ENCODE assay signal across 13 mouse cellular contexts in genomic region chr3:148852556-148852955, GRCm38 (mm10).
DNase-seq lines count a peak whose midpoint lies in the region; ATAC-seq lines count a peak whose summit lies in the region.
"Had no signal": no experiment of that assay in that cellular context is flagged by ENCODE, and none has a peak within 500 bp of the region (broad histone marks: within the 10 kb centered on the region; RNA-seq: fewer than 3 reads in every experiment).

No protein-coding gene starts in this region.

- no peak overlapping the region for H3K4me2 ChIP-seq in hindbrain, embryonic 14.5 days (replicated peaks)
- H3K4me2 ChIP-seq in neural tube, embryonic 14.5 days (ENCODE audit: low read depth, low read length) = no peak overlapping the region
- H3K4me2 ChIP-seq in kidney, embryonic 14.5 days (replicated peaks; ENCODE audit: low read depth, low read length) = no peak overlapping the region

- peaks cover 30% of the 10 kb centered on the region for H3K4me1 ChIP-seq in hindbrain, embryonic 10.5 days (replicated peaks)
- peaks cover 30% of the 10 kb centered on the region for H3K4me1 ChIP-seq in hindbrain, embryonic 14.5 days (replicated peaks; ENCODE audit: control insufficient read depth, insufficient read depth, low read length)
- H3K4me1 ChIP-seq in brown adipose tissue, adult 24 weeks (ENCODE audit: control insufficient read depth, insufficient read depth, insufficient read length, low read length) = peaks cover 12% of the 10 kb centered on the region
- H3K4me1 ChIP-seq in neural tube, embryonic 14.5 days (ENCODE audit: control insufficient read depth, insufficient read depth, low read length) = peaks cover 17% of the 10 kb centered on the region
- peaks cover 8% of the 10 kb centered on the region; the same call in 1 of the 2 replicates for H3K4me1 ChIP-seq in kidney, embryonic 14.5 days (ENCODE audit: control insufficient read depth, insufficient read depth, low read length)

- ATAC-seq in hindbrain, embryonic 14.5 days (ENCODE audit: low FRiP score) = no peak
- ATAC-seq in neural tube, embryonic 14.5 days (ENCODE audit: low read depth) = peak; percentile 39; the same call in 1 of the 2 replicates
- no peak for ATAC-seq in kidney, embryonic 14.5 days (ENCODE audit: low FRiP score, low TSS enrichment)

- WGBS in hindbrain, embryonic 10.5 days = 49% methylated on average over 12 of the region's 12 CpGs
- WGBS in hindbrain, embryonic 14.5 days = 34% methylated on average over 12 of the region's 12 CpGs
- 30% methylated on average over 12 of the region's 12 CpGs for WGBS in neural tube, embryonic 14.5 days
- 73% methylated on average over 12 of the region's 12 CpGs for WGBS in kidney, embryonic 14.5 days

- peaks cover 55% of the 10 kb centered on the region for H3K36me3 ChIP-seq in hindbrain, embryonic 10.5 days
- peaks cover 36% of the 10 kb centered on the region for H3K36me3 ChIP-seq in hindbrain, embryonic 14.5 days (replicated peaks; ENCODE audit: control insufficient read depth, insufficient read depth)
- peaks cover 3% of the 10 kb centered on the region; the same call in 1 of the 2 replicates for H3K36me3 ChIP-seq in neural tube, embryonic 14.5 days (ENCODE audit: control insufficient read depth, insufficient read depth, low read length)
- H3K36me3 ChIP-seq in kidney, embryonic 14.5 days (ENCODE audit: control insufficient read depth, insufficient read depth, low read length) = peaks cover 44% of the 10 kb centered on the region
- H3K36me3 ChIP-seq: G1E had no signal

- no peaks in the 10 kb centered on the region for H3K27me3 ChIP-seq in hindbrain, embryonic 10.5 days (ENCODE audit: insufficient read depth, poor library complexity, severe bottlenecking)
- no peaks in the 10 kb centered on the region for H3K27me3 ChIP-seq in hindbrain, embryonic 14.5 days (ENCODE audit: control insufficient read depth, insufficient read depth, low read length)
- H3K27me3 ChIP-seq in neural tube, embryonic 14.5 days (ENCODE audit: control insufficient read depth, insufficient read depth, low read length) = no peaks in the 10 kb centered on the region
- H3K27me3 ChIP-seq in kidney, embryonic 14.5 days (ENCODE audit: control insufficient read depth, insufficient read depth, low read length) = no peaks in the 10 kb centered on the region

- DNase-seq in hindbrain, embryonic 10.5 days (ENCODE audit: low spot score) = no peak
- DNase-seq in hindbrain, embryonic 14.5 days (ENCODE audit: low spot score) = no peak
- peak; percentile 31 to 32 for DNase-seq in B cell, adult 2 months
- no peak for DNase-seq in spleen, postnatal 4 days (ENCODE audit: low spot score in 2 of 2)
- no peak for DNase-seq in adrenal gland, postnatal 14 days
- DNase-seq: adrenal gland, adult 2 months; cerebellum, adult 2 months; liver; lung, postnatal 10 days had no signal

- H3K9ac ChIP-seq in hindbrain, embryonic 14.5 days = no peak overlapping the region
- no peak overlapping the region for H3K9ac ChIP-seq in neural tube, embryonic 14.5 days (replicated peaks; ENCODE audit: low read depth, low read length)
- no peak overlapping the region for H3K9ac ChIP-seq in kidney, embryonic 14.5 days (ENCODE audit: low read depth, low read length)

- no peaks in the 10 kb centered on the region for H3K9me3 ChIP-seq in hindbrain, embryonic 10.5 days
- H3K9me3 ChIP-seq in hindbrain, embryonic 14.5 days (ENCODE audit: control insufficient read depth, low read length) = no peaks in the 10 kb centered on the region
- no peaks in the 10 kb centered on the region for H3K9me3 ChIP-seq in neural tube, embryonic 14.5 days (ENCODE audit: control insufficient read depth, low read length)
- H3K9me3 ChIP-seq in kidney, embryonic 14.5 days (ENCODE audit: control insufficient read depth, low read length) = no peaks in the 10 kb centered on the region

- H3K4me3 ChIP-seq in hindbrain, embryonic 10.5 days = no peak overlapping the region
- no peak overlapping the region for H3K4me3 ChIP-seq in hindbrain, embryonic 14.5 days (replicated peaks; ENCODE audit: low read length)
- H3K4me3 ChIP-seq in brown adipose tissue, adult 24 weeks (ENCODE audit: insufficient read depth, low read depth, low read length) = no peak overlapping the region
- no peak overlapping the region for H3K4me3 ChIP-seq in neural tube, embryonic 14.5 days (ENCODE audit: low read depth, low read length)
- H3K4me3 ChIP-seq in kidney, embryonic 14.5 days (ENCODE audit: low read length) = no peak overlapping the region

- H3K27ac ChIP-seq in hindbrain, embryonic 10.5 days = peak overlapping the region; percentile 50; the same call in 1 of the 2 replicates
- no peak overlapping the region for H3K27ac ChIP-seq in hindbrain, embryonic 14.5 days
- H3K27ac ChIP-seq in brown adipose tissue, adult 24 weeks (replicated peaks; ENCODE audit: low read depth, low read length) = peak overlapping the region; percentile 2; the same call in 1 of the 2 replicates
- H3K27ac ChIP-seq in neural tube, embryonic 14.5 days (ENCODE audit: low read depth, low read length) = no peak overlapping the region
- H3K27ac ChIP-seq in kidney, embryonic 14.5 days (ENCODE audit: low read depth, low read length) = no peak overlapping the region

Comparison
In these comparisons a context has a peak if more than half of its experiments do, and no peak if none do; other contexts are left out.
1. H3K27ac ChIP-seq: peak in hindbrain, embryonic 10.5 days (single experiment) and brown adipose tissue, adult 24 weeks (single experiment); none in hindbrain, embryonic 14.5 days (single experiment), neural tube, embryonic 14.5 days (single experiment) and kidney, embryonic 14.5 days (single experiment).
2. DNase-seq: peak in B cell, adult 2 months (2 of 2); none in hindbrain, embryonic 10.5 days (single experiment), hindbrain, embryonic 14.5 days (single experiment), spleen, postnatal 4 days (0 of 2) and adrenal gland, postnatal 14 days (single experiment).